In genomic region chr10:99461446-99461966, GRCm38 (mm10) we compare ENCODE assay signal across 8 mouse cellular contexts.
DNase-seq lines count a peak whose midpoint lies in the region; ATAC-seq lines count a peak whose summit lies in the region.

No protein-coding gene starts in this region.

- peak overlapping the region; percentile 34 for H3K4me3 ChIP-seq in intestine, embryonic 15.5 days (replicated peaks)
- peak overlapping the region; percentile 50 for H3K4me3 ChIP-seq in liver, embryonic 16.5 days (ENCODE audit: low read depth, low read length)
- H3K4me3 ChIP-seq in neural tube, embryonic 12.5 days: peak overlapping the region; percentile 23; the same call in 1 of the 2 replicates

- peak; percentile 42 for DNase-seq in kidney, adult 11 months
- no peak for DNase-seq in kidney, adult 18-20 months
- DNase-seq in ZHBTc4 (ENCODE audit: low read depth, low spot score): peak; percentile 74
- DNase-seq in gastrocnemius, postnatal 36 days: peak; percentile 6 to 25

- 0 out of 2 replicates have a peak overlapping the region, but pooled peaks have one; percentile 17 for H3K27ac ChIP-seq in intestine, embryonic 15.5 days
- peak overlapping the region; percentile 81 for H3K27ac ChIP-seq in liver, embryonic 16.5 days (ENCODE audit: low read length)
- no peak overlapping the region for H3K27ac ChIP-seq in neural tube, embryonic 12.5 days

- WGBS in intestine, embryonic 15.5 days: 6% methylated on average over 13 of the region's 13 CpGs
- WGBS in liver, embryonic 16.5 days (ENCODE audit: insufficient replicate concordance): under 1% methylated on average over 13 of the region's 13 CpGs
- 5% methylated on average over 13 of the region's 13 CpGs for WGBS in neural tube, embryonic 12.5 days

- peak overlapping the region; percentile 68 for H3K4me2 ChIP-seq in intestine, embryonic 15.5 days (replicated peaks)
- peak overlapping the region; percentile 49 for H3K4me2 ChIP-seq in liver, embryonic 16.5 days (ENCODE audit: low read depth, low read length)
- H3K4me2 ChIP-seq in neural tube, embryonic 12.5 days (replicated peaks): peak overlapping the region; percentile 54

- H3K27me3 ChIP-seq in intestine, embryonic 15.5 days (replicated peaks): no peaks in the 10 kb centered on the region
- no peaks in the 10 kb centered on the region for H3K27me3 ChIP-seq in liver, embryonic 16.5 days (ENCODE audit: control insufficient read depth, insufficient read depth, low read depth, low read length)
- no peaks in the 10 kb centered on the region for H3K27me3 ChIP-seq in neural tube, embryonic 12.5 days (replicated peaks)

- intact Hi-C loops in gastrocnemius, postnatal 36 days (cut with DNase I): no loop called here

- ATAC-seq in intestine, embryonic 15.5 days: peak; percentile 70
- peak; percentile 28; the same call in 1 of the 2 replicates for ATAC-seq in liver, embryonic 16.5 days (ENCODE audit: low read depth)
- ATAC-seq in neural tube, embryonic 12.5 days (ENCODE audit: low FRiP score, low read depth): peak; percentile 45; the same call in 1 of the 2 replicates
- ATAC-seq in erythroid progenitor cell, adult 5-6 weeks (replicated peaks; ENCODE audit: low FRiP score, poor library complexity, severe bottlenecking): no peak

- H3K4me1 ChIP-seq in intestine, embryonic 15.5 days (replicated peaks): no peaks in the 10 kb centered on the region; the same call in 1 of the 2 replicates
- H3K4me1 ChIP-seq in liver, embryonic 16.5 days (ENCODE audit: control insufficient read depth, low read depth, low read length): peaks cover 7% of the 10 kb centered on the region
- H3K4me1 ChIP-seq in neural tube, embryonic 12.5 days: peaks cover 11% of the 10 kb centered on the region

- no peaks in the 10 kb centered on the region for H3K36me3 ChIP-seq in intestine, embryonic 15.5 days
- H3K36me3 ChIP-seq in liver, embryonic 16.5 days (ENCODE audit: control insufficient read depth, insufficient read depth): no peaks in the 10 kb centered on the region
- no peaks in the 10 kb centered on the region for H3K36me3 ChIP-seq in neural tube, embryonic 12.5 days

- no peaks in the 10 kb centered on the region for H3K9me3 ChIP-seq in intestine, embryonic 15.5 days
- H3K9me3 ChIP-seq in liver, embryonic 16.5 days (replicated peaks; ENCODE audit: control insufficient read depth, low read length): no peaks in the 10 kb centered on the region
- no peaks in the 10 kb centered on the region for H3K9me3 ChIP-seq in neural tube, embryonic 12.5 days

- peak overlapping the region; percentile 34; the same call in 1 of the 2 replicates for H3K9ac ChIP-seq in intestine, embryonic 15.5 days
- H3K9ac ChIP-seq in liver, embryonic 16.5 days (ENCODE audit: low read depth, low read length): no peak overlapping the region; the same call in 1 of the 2 replicates
- H3K9ac ChIP-seq in neural tube, embryonic 12.5 days: no peak overlapping the region
